In genomic region chr15:83100332-83100662, GRCm38 (mm10) we compare ENCODE assay signal across 8 mouse cellular contexts. TPM values are rescaled to one million over a fixed set of nuclear protein-coding genes. Genes with fewer than 3 reads are reported as not detected.
DNase-seq lines count a peak whose midpoint lies in the region; ATAC-seq and TF ChIP-seq lines count a peak whose summit lies in the region.

No protein-coding gene starts in this region.

- peak overlapping the region; percentile 76 for H3K27ac ChIP-seq in kidney, postnatal 0 days
- H3K27ac ChIP-seq in embryonic facial prominence, embryonic 11.5 days (replicated peaks; ENCODE audit: low read depth, low read length), result no peak overlapping the region
- no peak overlapping the region for H3K27ac ChIP-seq in hindbrain, postnatal 0 days
- H3K27ac ChIP-seq in midbrain, embryonic 16.5 days (ENCODE audit: low read length), result no peak overlapping the region

- no peak; the same call in 1 of the 2 replicates for ATAC-seq in kidney, postnatal 0 days (replicated peaks; ENCODE audit: low FRiP score, low read depth)
- ATAC-seq in embryonic facial prominence, embryonic 11.5 days (replicated peaks; ENCODE audit: insufficient number of reproducible peaks, low FRiP score, low TSS enrichment, low read depth), result no peak; the same call in 1 of the 2 replicates
- no peak for ATAC-seq in hindbrain, postnatal 0 days
- ATAC-seq in midbrain, embryonic 16.5 days, result peak; percentile 3; the same call in 1 of the 2 replicates

- H3K9ac ChIP-seq in kidney, postnatal 0 days (ENCODE audit: low read depth, low read length), result peak overlapping the region; percentile 86
- H3K9ac ChIP-seq in embryonic facial prominence, embryonic 11.5 days (replicated peaks; ENCODE audit: low read length), result peak overlapping the region; percentile 77
- H3K9ac ChIP-seq in hindbrain, postnatal 0 days (replicated peaks; ENCODE audit: low read length), result peak overlapping the region; percentile 47
- H3K9ac ChIP-seq in midbrain, embryonic 16.5 days (ENCODE audit: low read depth, low read length), result peak overlapping the region; percentile 61

- peak overlapping the region; percentile 60 for H3K4me3 ChIP-seq in kidney, postnatal 0 days (replicated peaks; ENCODE audit: low read depth, low read length)
- H3K4me3 ChIP-seq in embryonic facial prominence, embryonic 11.5 days (ENCODE audit: low read depth, low read length), result peak overlapping the region; percentile 45
- H3K4me3 ChIP-seq in hindbrain, postnatal 0 days (ENCODE audit: low read length), result peak overlapping the region; percentile 35
- peak overlapping the region; percentile 31 for H3K4me3 ChIP-seq in midbrain, embryonic 16.5 days (ENCODE audit: low read depth, low read length)

- H3K9me3 ChIP-seq in kidney, postnatal 0 days (replicated peaks; ENCODE audit: low read length), result no peaks in the 10 kb centered on the region
- no peaks in the 10 kb centered on the region for H3K9me3 ChIP-seq in embryonic facial prominence, embryonic 11.5 days (replicated peaks; ENCODE audit: control insufficient read depth, low read length)
- H3K9me3 ChIP-seq in hindbrain, postnatal 0 days (ENCODE audit: low read length), result no peaks in the 10 kb centered on the region
- no peaks in the 10 kb centered on the region for H3K9me3 ChIP-seq in midbrain, embryonic 16.5 days (replicated peaks; ENCODE audit: control insufficient read depth, low read length, poor library complexity, severe bottlenecking)

- WGBS in kidney, postnatal 0 days, result 2% methylated on average over 8 of the region's 8 CpGs
- WGBS in embryonic facial prominence, embryonic 11.5 days, result 4% methylated on average over 8 of the region's 8 CpGs
- WGBS in hindbrain, postnatal 0 days, result 4% methylated on average over 8 of the region's 8 CpGs
- 3% methylated on average over 8 of the region's 8 CpGs for WGBS in midbrain, embryonic 16.5 days

- TF ChIP-seq CTCF in kidney, postnatal 0 days (IDR thresholded peaks at IDR 0.05; ENCODE audit: low read depth), result no peak
- TF ChIP-seq CTCF in hindbrain, postnatal 0 days (IDR thresholded peaks at IDR 0.05; ENCODE audit: low read depth), result no peak

- no peaks in the 10 kb centered on the region for H3K36me3 ChIP-seq in kidney, postnatal 0 days (ENCODE audit: insufficient read depth, low read length)
- no peaks in the 10 kb centered on the region for H3K36me3 ChIP-seq in embryonic facial prominence, embryonic 11.5 days (replicated peaks; ENCODE audit: control insufficient read depth, insufficient read depth, low read depth, low read length)
- H3K36me3 ChIP-seq in hindbrain, postnatal 0 days (ENCODE audit: insufficient read depth, low read length), result no peaks in the 10 kb centered on the region
- H3K36me3 ChIP-seq in midbrain, embryonic 16.5 days (ENCODE audit: control insufficient read depth, insufficient read depth, low read length), result no peaks in the 10 kb centered on the region

- peaks cover 8% of the 10 kb centered on the region; the same call in 1 of the 2 replicates for H3K4me1 ChIP-seq in kidney, postnatal 0 days (replicated peaks; ENCODE audit: insufficient read depth, low read length)
- no peaks in the 10 kb centered on the region for H3K4me1 ChIP-seq in embryonic facial prominence, embryonic 11.5 days (ENCODE audit: control insufficient read depth, insufficient read depth, low read length)
- H3K4me1 ChIP-seq in hindbrain, postnatal 0 days (ENCODE audit: insufficient read depth, low read length), result 0 out of 2 replicates have a peak, but pooled peaks cover 6% of the 10 kb centered on the region
- peaks cover 14% of the 10 kb centered on the region for H3K4me1 ChIP-seq in midbrain, embryonic 16.5 days (ENCODE audit: control insufficient read depth, insufficient read depth, low read length)

- peak overlapping the region; percentile 93 for H3K4me2 ChIP-seq in kidney, postnatal 0 days (ENCODE audit: low read length)
- H3K4me2 ChIP-seq in embryonic facial prominence, embryonic 11.5 days (ENCODE audit: low read depth, low read length), result peak overlapping the region; percentile 77
- H3K4me2 ChIP-seq in hindbrain, postnatal 0 days (ENCODE audit: low read depth, low read length), result peak overlapping the region; percentile 64
- peak overlapping the region; percentile 57 for H3K4me2 ChIP-seq in midbrain, embryonic 16.5 days (ENCODE audit: low read length)

- peak; percentile 17 for DNase-seq in kidney, postnatal 0 days (ENCODE audit: low spot score)
- DNase-seq in kidney, postnatal 10 days, result no peak
- DNase-seq in embryonic facial prominence, embryonic 11.5 days (ENCODE audit: low spot score), result no peak
- no peak for DNase-seq in hindbrain, postnatal 0 days (ENCODE audit: low spot score)
- no peak for DNase-seq in layer of hippocampus, adult 8-10 months (ENCODE audit: low spot score in 2 of 2)
- no peak for DNase-seq in adrenal gland, postnatal 14 days
- no peak for DNase-seq in gastrocnemius, postnatal 10 days

- H3K27me3 ChIP-seq in kidney, postnatal 0 days (ENCODE audit: insufficient read depth, low read length), result no peaks in the 10 kb centered on the region
- H3K27me3 ChIP-seq in embryonic facial prominence, embryonic 11.5 days (ENCODE audit: control insufficient read depth, insufficient read depth, low read length), result no peaks in the 10 kb centered on the region
- no peaks in the 10 kb centered on the region; the same call in 1 of the 2 replicates for H3K27me3 ChIP-seq in hindbrain, postnatal 0 days (ENCODE audit: insufficient read depth, low read length)
- peaks cover 4% of the 10 kb centered on the region; the same call in 1 of the 2 replicates for H3K27me3 ChIP-seq in midbrain, embryonic 16.5 days (ENCODE audit: control insufficient read depth, insufficient read depth, low read depth, low read length)

RNA-seq across cellular contexts. Expression of gene Serhl, which starts 11.0 kb away (rescaled TPM):
- 76.5 and 83.5 TPM in 2 replicates for polyA plus RNA-seq in kidney, postnatal 0 days (2015; fragmentation: Nextera tagmentation; extraction: Ambion mirVana)
- 43.5 and 48.0 TPM in 2 replicates for polyA plus RNA-seq in embryonic facial prominence, embryonic 11.5 days (2014; fragmentation: Nextera tagmentation; extraction: Ambion mirVana)
- 12.6 and 12.9 TPM in 2 replicates for total RNA-seq in hindbrain, postnatal 0 days (2014; rRNA removed)
- polyA plus RNA-seq in hindbrain, postnatal 0 days (2015; fragmentation: Nextera tagmentation; extraction: Ambion mirVana), result 37.4 and 38.5 TPM in 2 replicates
- 29.6 and 29.7 TPM in 2 replicates for polyA plus RNA-seq in midbrain, embryonic 16.5 days (2015; fragmentation: Nextera tagmentation; extraction: Ambion mirVana)
- 10 to 100 TPM in 2 of 4 experiments, 1 to 10 TPM in 2; 8.5 to 13.7 (median 11.2) TPM for total RNA-seq in layer of hippocampus, adult 8-10 months (2022)
- total RNA-seq in adrenal gland, postnatal 14 days (2021), result 53.8 and 63.2 TPM in 2 replicates
- 10 to 100 TPM; 34.8 to 35.4 TPM for total RNA-seq in gastrocnemius, postnatal 10 days (2021)

RNA-seq across cellular contexts. Expression of gene Rrp7a, which starts 22.3 kb away (rescaled TPM):
- polyA plus RNA-seq in kidney, postnatal 0 days (2015; fragmentation: Nextera tagmentation; extraction: Ambion mirVana), result 52.9 and 56.2 TPM in 2 replicates
- 56.1 and 57.9 TPM in 2 replicates for polyA plus RNA-seq in embryonic facial prominence, embryonic 11.5 days (2014; fragmentation: Nextera tagmentation; extraction: Ambion mirVana)
- total RNA-seq in hindbrain, postnatal 0 days (2014; rRNA removed), result 157 and 207 TPM in 2 replicates
- 69.4 and 74.4 TPM in 2 replicates for polyA plus RNA-seq in hindbrain, postnatal 0 days (2015; fragmentation: Nextera tagmentation; extraction: Ambion mirVana)
- 90.6 and 93.0 TPM in 2 replicates for polyA plus RNA-seq in midbrain, embryonic 16.5 days (2015; fragmentation: Nextera tagmentation; extraction: Ambion mirVana)
- 100 to 1,000 TPM; 126 to 141 (median 133) TPM for total RNA-seq in layer of hippocampus, adult 8-10 months (2022)
- 95.0 and 99.4 TPM in 2 replicates for total RNA-seq in adrenal gland, postnatal 14 days (2021)
- 10 to 100 TPM; 41.0 to 44.3 TPM for total RNA-seq in gastrocnemius, postnatal 10 days (2021)

RNA-seq across cellular contexts. Expression of gene Poldip3, which starts 48.9 kb away (rescaled TPM):
- 88.6 and 101 TPM in 2 replicates for polyA plus RNA-seq in kidney, postnatal 0 days (2015; fragmentation: Nextera tagmentation; extraction: Ambion mirVana)
- polyA plus RNA-seq in embryonic facial prominence, embryonic 11.5 days (2014; fragmentation: Nextera tagmentation; extraction: Ambion mirVana), result 161 and 174 TPM in 2 replicates
- total RNA-seq in hindbrain, postnatal 0 days (2014; rRNA removed), result 97.5 and 115 TPM in 2 replicates
- polyA plus RNA-seq in hindbrain, postnatal 0 days (2015; fragmentation: Nextera tagmentation; extraction: Ambion mirVana), result 96.9 and 103 TPM in 2 replicates
- 140 and 145 TPM in 2 replicates for polyA plus RNA-seq in midbrain, embryonic 16.5 days (2015; fragmentation: Nextera tagmentation; extraction: Ambion mirVana)
- total RNA-seq in layer of hippocampus, adult 8-10 months (2022), result 10 to 100 TPM; 84.5 to 94.7 (median 92.1) TPM
- total RNA-seq in adrenal gland, postnatal 14 days (2021), result 87.6 and 97.0 TPM in 2 replicates
- total RNA-seq in gastrocnemius, postnatal 10 days (2021), result 10 to 100 TPM; 33.8 to 43.3 TPM
